Mouse (Mus musculus) cerebellum, adult 2 months (tissue): Measurements from ENCODE around the gene Mfsd14a.

Experiments
- CTCF ChIP-seq: fragments of 200-500 bp; IDR thresholded peaks from 2 replicates; pipeline ENCODE4 v1.5.1; 2011; ENCODE audit warnings: low read depth, mild to moderate bottlenecking, control low read depth, low read length, moderate library complexity, borderline replicate concordance; ENCODE audit not compliant: insufficient read depth
- POLR2A ChIP-seq: fragments of 200-500 bp; IDR thresholded peaks from 2 replicates; pipeline ENCODE4 v1.6.1; 2011; ENCODE audit warnings: low read length, control low read depth, borderline replicate concordance; ENCODE audit not compliant: insufficient read depth

- TF ChIP-seq POLR2A (no peak), CTCF (no peak)
Observed at GRCm38 (mm10) chr3:116622641-116623040, 39.8 kb downstream of the Mfsd14a start.
